Mouse (Mus musculus) 416B (cell line): Measurements from ENCODE around the gene Vmn1r127.
"Not testable (repeated sequence)": the region's sequence is repeated elsewhere in the genome, so short reads cannot be mapped to it uniquely, and the experiment has no call there.

Experiments
- DNase-seq: peaks from one replicate; pipeline ENCODE4 v3.0.0; 2011; ENCODE audit warnings: low read depth

The Vmn1r127 gene

GRCm38 (mm10) chr7:21319761-21320160 lies at the start of gene Vmn1r127:
Gene Vmn1r127 (minus strand): TSS chr7:21319861.
- not testable (repeated sequence) for DNase-seq

GRCm38 (mm10) chr7:21361191-21361590 lies 41.5 kb upstream of the Vmn1r127 start, which contains the start of gene Vmn1r129:
Gene Vmn1r129 (minus strand): TSS chr7:21361291.
- not testable (repeated sequence) for DNase-seq

GRCm38 (mm10) chr7:21349073-21349472 lies 29.4 kb upstream of the Vmn1r127 start, which contains the start of gene Vmn1r128:
Gene Vmn1r128 (plus strand): TSS chr7:21349373.
- not testable (repeated sequence) for DNase-seq

GRCm38 (mm10) chr7:21301367-21301766 lies 18.3 kb downstream of the Vmn1r127 start, which contains the start of gene Vmn1r126:
Gene Vmn1r126 (minus strand): TSS chr7:21301467.
- DNase-seq, result not testable (repeated sequence)

GRCm38 (mm10) chr7:21271879-21272278 lies 47.8 kb downstream of the Vmn1r127 start, which contains the start of gene Vmn1r125:
Gene Vmn1r125 (plus strand): TSS chr7:21272179.
- not testable (repeated sequence) for DNase-seq
